In genomic region chr13:111313506-111313905, GRCm38 (mm10) we compare ENCODE assay signal across 15 mouse cellular contexts. TPM values are rescaled to one million over a fixed set of nuclear protein-coding genes. Genes with fewer than 3 reads are reported as not detected.
DNase-seq lines count a peak whose midpoint lies in the region; ATAC-seq and TF ChIP-seq lines count a peak whose summit lies in the region.
"Not testable (repeated sequence)": the region's sequence is repeated elsewhere in the genome, so short reads cannot be mapped to it uniquely, and the experiment has no call there.
"Had no signal": no experiment of that assay in that cellular context is flagged by ENCODE, and none has a peak within 500 bp of the region (broad histone marks: within the 10 kb centered on the region; RNA-seq: fewer than 3 reads in every experiment).

No protein-coding gene starts in this region.

- not testable (repeated sequence) for ATAC-seq in midbrain, embryonic 11.5 days (ENCODE audit: low FRiP score)

- not testable (repeated sequence) for H3K27me3 ChIP-seq in midbrain, embryonic 11.5 days (ENCODE audit: control insufficient read depth, insufficient read depth, low read length)

- H3K4me1 ChIP-seq in midbrain, embryonic 11.5 days (ENCODE audit: control insufficient read depth, insufficient read depth, low read length): not testable (repeated sequence)

- not testable (repeated sequence) for H3K4me3 ChIP-seq in layer of hippocampus, adult 2 months; midbrain, embryonic 11.5 days (ENCODE audit: low read depth, low read length)

- not testable (repeated sequence) for H3K4me2 ChIP-seq in midbrain, embryonic 11.5 days

- not testable (repeated sequence) for TF ChIP-seq CTCF in layer of hippocampus, adult 2 months (conservative IDR thresholded peaks at IDR 0.05)

- WGBS in midbrain, embryonic 11.5 days: 86% methylated on average over 3 of the region's 3 CpGs

- peak overlapping the region; percentile 48; the same call in 1 of the 2 replicates for H3K27ac ChIP-seq in layer of hippocampus, adult 2 months
- H3K27ac ChIP-seq in midbrain, embryonic 11.5 days (ENCODE audit: low read depth, low read length): not testable (repeated sequence)

- peak; percentile 73 for DNase-seq in heart, adult 11 months
- not testable (repeated sequence) for DNase-seq in layer of hippocampus, adult 2 months (ENCODE audit: low spot score in 2 of 2)
- DNase-seq in midbrain, embryonic 11.5 days (ENCODE audit: low spot score, missing footprints): peak; percentile 60

- H3K9ac ChIP-seq in midbrain, embryonic 11.5 days (ENCODE audit: low read length): not testable (repeated sequence)

- not testable (repeated sequence) for H3K9me3 ChIP-seq in midbrain, embryonic 11.5 days (ENCODE audit: control insufficient read depth, low read length)

- H3K36me3 ChIP-seq in midbrain, embryonic 11.5 days (ENCODE audit: control insufficient read depth, insufficient read depth, low read length): not testable (repeated sequence)

RNA-seq across cellular contexts. Expression of gene Actbl2, which starts 58.7 kb away (rescaled TPM):
- not detected for total RNA-seq in layer of hippocampus, adult 2 months (2021)
- polyA plus RNA-seq in midbrain, embryonic 11.5 days (2014; fragmentation: Nextera tagmentation; extraction: Ambion mirVana): not detected in 2 replicates
- total RNA-seq: adrenal gland, adult 2 months; adrenal gland, adult 8-10 months; adrenal gland, postnatal 10 days; adrenal gland, postnatal 14 days; adrenal gland, postnatal 25 days; CH12.LX; ES-E14; MEL had no signal
- polyA plus RNA-seq: adrenal gland, adult 2 months; C2C12; CD4-positive, CD25-positive, alpha-beta regulatory T cell, adult 4 months; G1E; Patski had no signal
